Mouse (Mus musculus): ENCODE results near the gene Fam83c. TPM values are rescaled to one million over a fixed set of nuclear protein-coding genes. Genes with fewer than 3 reads are reported as not detected.
"Not testable (repeated sequence)": the region's sequence is repeated elsewhere in the genome, so short reads cannot be mapped to it uniquely, and the experiment has no call there.

The Fam83c gene
- polyA plus RNA-seq, 1 experiment from 2014 or later: 0.05 TPM

DNA sequence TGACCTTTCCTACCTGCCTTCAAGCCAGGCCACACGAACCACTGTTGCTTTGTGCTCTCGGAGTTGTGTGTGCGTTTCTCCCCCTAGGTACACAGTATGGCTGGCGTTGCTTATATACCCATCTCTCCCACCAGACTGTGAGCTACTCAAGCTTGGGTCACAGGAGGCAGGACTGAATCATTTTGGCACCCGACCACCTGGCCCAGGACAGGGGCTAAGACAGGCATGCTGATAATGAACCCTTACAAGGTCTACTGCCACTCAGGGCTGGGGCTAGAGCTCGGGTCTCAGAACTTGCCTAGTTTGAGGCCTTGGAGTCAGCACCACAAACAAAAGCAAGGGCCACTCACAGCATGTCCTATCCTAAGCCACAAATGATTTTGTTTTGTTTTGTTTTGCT is 26.9 kb upstream of the Fam83c start:
- Histone ChIP-seq H3K9ac (no peak overlapping the region), H3K36me3 (peaks cover 9% of the 10 kb centered on the region; the same call in 1 of the 2 replicates), H3K27ac (no peak overlapping the region), H3K9me3 (replicated peaks) (no peaks in the 10 kb centered on the region), H3K4me2 (no peak overlapping the region), H3K4me3 (no peak overlapping the region), H3K27me3 (no peaks in the 10 kb centered on the region), H3K4me1 (replicated peaks) (no peaks in the 10 kb centered on the region)
- ATAC-seq (replicated peaks; ENCODE audit: insufficient number of reproducible peaks, insufficient read depth, low FRiP score, low read depth): no peak
- 87% methylated on average over 6 of the region's 6 CpGs for WGBS

DNA sequence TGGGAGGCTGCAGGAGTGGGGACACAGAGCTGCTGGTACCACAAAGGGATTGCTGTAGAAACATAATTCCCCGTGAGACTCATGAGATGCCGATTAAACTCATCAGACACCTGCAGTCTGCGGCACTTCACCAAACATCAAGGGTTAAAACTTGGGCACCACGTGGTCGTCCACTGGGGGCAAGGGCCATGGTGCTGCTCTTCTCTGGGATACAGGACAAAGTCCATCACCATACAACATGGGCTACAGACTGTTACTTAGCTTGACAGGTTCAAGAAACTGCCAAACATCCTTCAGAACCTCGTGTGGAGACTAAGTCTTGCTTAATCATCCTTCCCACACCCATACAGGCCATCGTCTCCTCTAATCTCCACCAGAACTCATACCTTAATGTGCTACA is 25.4 kb upstream of the Fam83c start:
- Histone ChIP-seq H3K4me2 (no peak overlapping the region), H3K27ac (no peak overlapping the region), H3K9me3 (replicated peaks) (no peaks in the 10 kb centered on the region), H3K36me3 (peaks cover 14% of the 10 kb centered on the region; the same call in 1 of the 2 replicates), H3K4me3 (no peak overlapping the region), H3K4me1 (replicated peaks) (no peaks in the 10 kb centered on the region), H3K9ac (no peak overlapping the region), H3K27me3 (no peaks in the 10 kb centered on the region)
- no peak for ATAC-seq (replicated peaks; ENCODE audit: insufficient number of reproducible peaks, insufficient read depth, low FRiP score, low read depth)
- 86% methylated on average over 7 of the region's 7 CpGs for WGBS

DNA sequence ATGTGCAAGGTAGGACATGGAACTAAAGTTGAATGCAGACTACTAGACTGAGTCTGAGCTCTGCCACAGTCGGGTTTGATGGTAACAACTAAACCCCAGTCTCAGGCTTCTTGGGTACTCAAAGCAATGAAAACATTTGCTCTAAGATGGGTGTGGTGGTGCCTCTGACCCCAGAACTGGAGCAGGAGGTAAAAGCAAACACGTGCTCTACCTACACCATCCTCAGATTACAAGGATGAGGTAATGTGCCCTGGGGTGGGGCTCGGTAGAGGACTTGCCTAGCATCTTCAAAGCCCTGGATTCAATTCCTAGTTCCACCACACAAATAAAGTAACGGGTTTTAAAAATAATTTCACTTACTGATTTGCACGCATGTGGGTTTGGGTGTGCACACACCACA is 17.9 kb upstream of the Fam83c start:
- Histone ChIP-seq H3K9ac (no peak overlapping the region), H3K36me3 (peaks cover 52% of the 10 kb centered on the region), H3K4me2 (no peak overlapping the region), H3K9me3 (replicated peaks) (no peaks in the 10 kb centered on the region), H3K27ac (no peak overlapping the region), H3K4me3 (no peak overlapping the region), H3K27me3 (no peaks in the 10 kb centered on the region), H3K4me1 (replicated peaks) (no peaks in the 10 kb centered on the region)
- 86% methylated on average over 5 of the region's 5 CpGs for WGBS
- no peak for ATAC-seq (replicated peaks; ENCODE audit: insufficient number of reproducible peaks, insufficient read depth, low FRiP score, low read depth)

DNA sequence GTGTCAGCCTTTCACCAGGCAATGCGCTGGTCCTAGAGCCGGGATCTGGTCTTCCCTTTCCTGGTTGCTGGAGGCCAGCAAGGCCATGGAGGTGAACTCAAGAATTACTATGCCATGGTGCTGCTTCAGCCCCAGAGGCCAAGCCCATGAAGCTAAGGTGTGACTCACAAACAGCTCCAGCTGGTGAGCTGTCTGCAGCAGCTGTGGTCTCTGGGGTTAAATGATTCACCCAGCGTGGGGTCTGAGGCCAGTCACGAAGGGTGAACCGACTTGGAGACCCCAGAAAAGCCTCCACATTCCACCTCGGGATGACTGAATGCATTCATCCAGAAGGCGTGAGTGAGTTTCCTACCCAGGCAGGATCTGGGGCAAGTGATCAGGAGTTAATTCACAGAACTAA is 15.5 kb upstream of the Fam83c start:
- Histone ChIP-seq H3K4me1 (replicated peaks) (no peaks in the 10 kb centered on the region), H3K27me3 (no peaks in the 10 kb centered on the region), H3K9me3 (replicated peaks) (no peaks in the 10 kb centered on the region), H3K9ac (no peak overlapping the region), H3K36me3 (peaks cover 57% of the 10 kb centered on the region), H3K4me2 (no peak overlapping the region), H3K27ac (no peak overlapping the region), H3K4me3 (no peak overlapping the region)
- no peak for ATAC-seq (replicated peaks; ENCODE audit: insufficient number of reproducible peaks, insufficient read depth, low FRiP score, low read depth)
- WGBS: 80% methylated on average over 7 of the region's 7 CpGs

DNA sequence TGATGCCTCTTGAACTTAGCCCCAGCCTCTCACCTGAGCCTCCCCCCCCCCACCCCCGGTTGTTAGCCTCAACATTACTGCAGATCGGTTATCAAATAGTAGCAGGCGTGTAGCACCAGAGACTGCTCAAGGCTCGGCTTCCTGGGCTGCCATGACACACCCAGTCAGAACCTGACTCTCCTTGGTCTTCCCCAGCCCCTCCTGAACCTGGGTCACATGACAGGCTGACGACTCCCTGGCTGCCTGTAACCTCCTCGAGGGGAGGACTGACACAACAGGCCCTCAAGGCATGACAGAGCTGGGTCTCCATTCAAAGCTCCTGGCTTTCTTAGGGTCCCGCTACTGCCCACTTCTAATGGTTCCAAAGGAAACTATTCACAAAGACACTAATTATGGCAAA is 14.8 kb upstream of the Fam83c start:
- Histone ChIP-seq H3K4me3 (no peak overlapping the region), H3K36me3 (peaks cover 57% of the 10 kb centered on the region), H3K27ac (no peak overlapping the region), H3K9me3 (replicated peaks) (no peaks in the 10 kb centered on the region), H3K4me1 (replicated peaks) (no peaks in the 10 kb centered on the region), H3K27me3 (no peaks in the 10 kb centered on the region), H3K9ac (no peak overlapping the region), H3K4me2 (no peak overlapping the region)
- WGBS: 69% methylated on average over 7 of the region's 7 CpGs
- ATAC-seq (replicated peaks; ENCODE audit: insufficient number of reproducible peaks, insufficient read depth, low FRiP score, low read depth): no peak

DNA sequence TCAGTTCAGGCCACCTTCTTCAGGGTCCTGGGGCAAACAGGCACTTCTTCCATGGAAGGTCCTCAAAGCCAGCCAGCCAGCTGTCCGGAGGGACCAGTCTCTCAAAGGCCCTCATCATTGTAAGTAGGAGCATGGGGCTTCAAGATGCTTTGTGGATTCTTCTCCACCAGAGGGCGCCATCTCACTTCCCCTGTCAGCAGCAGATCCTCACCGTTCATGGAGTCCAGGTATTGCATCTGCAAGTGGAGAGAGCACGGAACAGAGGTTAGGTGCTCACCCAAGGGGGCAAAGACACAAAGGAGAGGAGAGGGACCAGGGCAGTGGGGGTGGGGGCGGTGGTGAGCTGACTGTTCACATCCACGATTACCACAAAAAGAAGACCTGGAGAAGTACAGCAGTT is 13.6 kb upstream of the Fam83c start:
- Histone ChIP-seq H3K4me2 (no peak overlapping the region), H3K4me1 (replicated peaks) (no peaks in the 10 kb centered on the region), H3K27me3 (no peaks in the 10 kb centered on the region), H3K9ac (no peak overlapping the region), H3K4me3 (no peak overlapping the region), H3K9me3 (replicated peaks) (no peaks in the 10 kb centered on the region), H3K36me3 (peaks cover 57% of the 10 kb centered on the region), H3K27ac (no peak overlapping the region)
- ATAC-seq (replicated peaks; ENCODE audit: insufficient number of reproducible peaks, insufficient read depth, low FRiP score, low read depth): no peak
- 36% methylated on average over 6 of the region's 6 CpGs for WGBS

DNA sequence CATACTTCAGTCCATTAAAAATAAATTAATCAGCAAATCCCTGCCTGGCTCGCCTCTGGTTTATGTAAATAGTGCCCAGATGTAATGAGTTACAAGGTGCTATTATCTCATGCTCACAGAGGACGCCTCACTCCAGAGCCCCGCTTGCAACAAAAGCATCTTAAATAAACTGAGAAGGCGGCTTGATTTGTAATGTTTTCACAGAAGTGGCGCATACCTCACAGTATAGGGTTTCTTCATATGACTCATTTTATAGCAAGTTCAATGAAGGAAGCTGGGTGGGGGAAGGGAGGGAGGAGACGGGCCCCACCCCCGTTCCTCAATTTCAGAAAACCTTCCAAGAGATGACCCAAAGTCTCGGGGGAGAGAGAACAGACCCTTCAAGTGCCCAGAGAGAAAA is 12.3 kb upstream of the Fam83c start:
- no peaks in the 10 kb centered on the region for H3K9me3 ChIP-seq (replicated peaks)
- H3K27me3 ChIP-seq: no peaks in the 10 kb centered on the region
- no peak for ATAC-seq (replicated peaks; ENCODE audit: insufficient number of reproducible peaks, insufficient read depth, low FRiP score, low read depth)
- 79% methylated on average over 8 of the region's 8 CpGs for WGBS
- no peak overlapping the region for H3K4me3 ChIP-seq
- no peak overlapping the region for H3K9ac ChIP-seq
- H3K27ac ChIP-seq: no peak overlapping the region
- H3K4me2 ChIP-seq: no peak overlapping the region
- H3K36me3 ChIP-seq: peaks cover 49% of the 10 kb centered on the region; the same call in 1 of the 2 replicates
- no peaks in the 10 kb centered on the region for H3K4me1 ChIP-seq (replicated peaks)

DNA sequence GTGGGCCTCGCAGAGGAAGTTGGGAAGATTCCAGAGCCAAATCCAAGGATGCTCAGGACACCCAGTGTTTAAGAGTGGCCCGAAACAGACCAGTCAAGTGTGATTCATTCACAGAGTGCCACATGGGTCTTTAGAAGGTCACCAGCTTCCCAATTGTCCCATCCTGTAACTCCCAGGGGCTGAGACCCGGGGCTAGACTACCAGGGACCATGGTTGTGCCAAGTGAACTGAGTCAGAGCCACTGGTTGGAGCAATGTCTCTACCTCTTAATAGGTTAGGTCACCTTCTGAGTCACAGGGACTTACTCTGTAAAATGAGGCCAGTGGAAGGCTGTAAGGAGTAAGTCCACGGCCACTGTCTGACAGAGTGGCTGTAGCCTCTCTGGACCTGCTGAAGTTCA is 4.3 kb upstream of the Fam83c start:
- H3K4me2 ChIP-seq: no peak overlapping the region
- H3K9me3 ChIP-seq (replicated peaks): no peaks in the 10 kb centered on the region
- H3K4me3 ChIP-seq: no peak overlapping the region
- no peaks in the 10 kb centered on the region for H3K4me1 ChIP-seq (replicated peaks)
- no peak for ATAC-seq (replicated peaks; ENCODE audit: insufficient number of reproducible peaks, insufficient read depth, low FRiP score, low read depth)
- whole genome bisulfite sequencing: 79% methylated on average over 4 of the region's 4 CpGs
- H3K27ac ChIP-seq: no peak overlapping the region
- H3K27me3 ChIP-seq: peaks cover 8% of the 10 kb centered on the region
- no peaks in the 10 kb centered on the region for H3K36me3 ChIP-seq
- no peak overlapping the region for H3K9ac ChIP-seq

DNA sequence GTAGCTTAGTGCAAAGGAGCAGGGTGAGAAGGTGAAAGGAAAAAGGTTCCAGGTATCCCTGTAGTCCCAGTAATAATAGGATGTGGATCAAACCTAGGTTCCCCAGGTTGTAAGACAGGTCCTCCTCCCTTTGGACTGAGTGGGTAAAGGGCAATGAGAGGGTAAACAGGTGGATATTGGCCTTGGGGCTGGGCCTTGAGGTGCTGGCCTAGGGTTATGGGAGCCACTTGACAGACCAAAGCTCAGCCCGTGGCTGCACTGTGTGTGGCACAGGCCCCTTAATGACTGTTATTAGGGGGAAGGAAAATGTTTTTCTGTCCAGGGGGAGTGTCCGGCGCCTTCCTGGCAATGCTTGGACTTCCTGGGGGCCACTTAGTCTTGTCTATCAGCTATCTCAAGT is 3.3 kb upstream of the Fam83c start:
- H3K9ac ChIP-seq: no peak overlapping the region
- no peak for ATAC-seq (replicated peaks; ENCODE audit: insufficient number of reproducible peaks, insufficient read depth, low FRiP score, low read depth)

DNA sequence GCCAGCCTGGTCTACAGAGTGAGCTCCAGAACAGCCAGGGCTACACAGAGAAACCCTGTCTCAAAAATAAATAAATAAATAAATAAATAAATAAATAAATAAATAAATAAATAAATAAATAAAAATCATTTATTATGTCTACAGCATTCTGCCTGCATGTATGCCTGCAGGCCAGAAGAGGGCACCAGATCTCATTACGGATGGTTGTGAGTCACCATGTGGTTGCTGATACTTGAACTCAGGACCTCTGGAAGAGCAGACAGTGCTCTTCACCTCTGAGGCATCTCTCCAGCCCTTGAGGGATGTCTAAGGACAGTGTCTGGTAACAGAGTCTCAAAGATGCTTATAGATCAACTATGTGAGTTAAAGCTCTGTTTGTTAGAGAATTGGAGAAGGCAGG is 2.6 kb downstream of the Fam83c start:
- H3K9me3 ChIP-seq (replicated peaks); ATAC-seq (replicated peaks; ENCODE audit: insufficient number of reproducible peaks, insufficient read depth, low FRiP score, low read depth); H3K36me3 ChIP-seq; H3K9ac ChIP-seq; H3K4me2 ChIP-seq; H3K27ac ChIP-seq; H3K4me1 ChIP-seq (replicated peaks); H3K4me3 ChIP-seq: not testable (repeated sequence)
- H3K27me3 ChIP-seq: peaks cover 11% of the 10 kb centered on the region; the same call in 1 of the 2 replicates
- WGBS: 66% methylated on average over 1 of the region's 1 CpGs

More for the DNA sequence above, 3.3 kb upstream of the Fam83c start:
- 50% methylated on average over 3 of the region's 3 CpGs for WGBS
- Histone ChIP-seq H3K36me3 (no peaks in the 10 kb centered on the region), H3K4me1 (replicated peaks) (no peaks in the 10 kb centered on the region), H3K27ac (no peak overlapping the region), H3K27me3 (peaks cover 11% of the 10 kb centered on the region), H3K4me2 (no peak overlapping the region), H3K4me3 (no peak overlapping the region), H3K9me3 (replicated peaks) (no peaks in the 10 kb centered on the region)

DNA sequence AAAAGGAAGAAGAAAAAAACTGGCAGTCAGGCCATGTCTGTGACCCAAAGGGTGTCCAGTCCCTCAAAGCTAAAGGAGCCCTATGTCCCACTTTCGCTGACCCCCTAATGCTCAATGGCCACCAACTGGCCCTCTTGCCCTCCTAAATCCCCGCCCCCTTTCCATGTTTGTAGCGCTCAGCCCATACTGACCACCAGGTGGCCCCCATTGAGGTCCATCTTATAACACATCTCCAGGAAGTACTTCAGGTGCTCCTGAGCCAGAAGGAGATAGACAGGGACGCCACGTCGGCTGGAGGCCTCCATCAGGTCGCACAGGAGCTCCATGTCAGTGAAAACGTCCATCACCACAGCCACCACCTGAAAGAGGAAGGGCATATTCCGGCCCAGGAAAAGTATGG is 3.4 kb downstream of the Fam83c start:
- Histone ChIP-seq H3K9ac (no peak overlapping the region), H3K4me3 (no peak overlapping the region), H3K27me3 (peaks cover 11% of the 10 kb centered on the region; the same call in 1 of the 2 replicates), H3K9me3 (replicated peaks) (no peaks in the 10 kb centered on the region), H3K27ac (no peak overlapping the region), H3K36me3 (no peaks in the 10 kb centered on the region), H3K4me1 (replicated peaks) (peaks cover 7% of the 10 kb centered on the region), H3K4me2 (no peak overlapping the region)
- WGBS: 46% methylated on average over 9 of the region's 9 CpGs
- no peak for ATAC-seq (replicated peaks; ENCODE audit: insufficient number of reproducible peaks, insufficient read depth, low FRiP score, low read depth)

DNA sequence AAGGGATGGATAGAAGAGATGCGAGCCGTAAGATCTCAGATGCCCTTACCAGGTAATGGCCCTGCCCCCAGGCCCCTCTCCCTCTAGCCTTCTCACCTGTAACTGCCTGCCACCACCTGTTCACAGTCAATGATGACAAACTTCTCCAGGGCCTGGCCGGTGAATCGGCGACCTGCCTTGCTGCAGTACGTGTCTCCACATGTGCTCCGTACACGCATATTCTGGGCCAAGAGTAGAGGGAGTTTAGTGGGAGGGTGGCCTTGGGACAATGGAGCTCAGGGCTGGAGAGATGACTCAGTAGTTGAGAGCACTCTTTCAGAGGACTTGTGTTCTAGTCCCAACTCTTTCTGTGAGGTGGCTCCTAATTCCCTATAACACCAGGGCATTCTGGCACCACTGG is 3.8 kb downstream of the Fam83c start:
- H3K9me3 ChIP-seq (replicated peaks): no peaks in the 10 kb centered on the region
- H3K36me3 ChIP-seq: no peaks in the 10 kb centered on the region
- peaks cover 11% of the 10 kb centered on the region; the same call in 1 of the 2 replicates for H3K27me3 ChIP-seq
- WGBS: 87% methylated on average over 8 of the region's 8 CpGs
- H3K4me3 ChIP-seq: no peak overlapping the region
- H3K27ac ChIP-seq: no peak overlapping the region
- no peak for ATAC-seq (replicated peaks; ENCODE audit: insufficient number of reproducible peaks, insufficient read depth, low FRiP score, low read depth)
- H3K9ac ChIP-seq: no peak overlapping the region
- H3K4me1 ChIP-seq (replicated peaks): peaks cover 7% of the 10 kb centered on the region
- no peak overlapping the region for H3K4me2 ChIP-seq

Measured in heart, embryonic 15.5 days (tissue).